Mouse (Mus musculus): ENCODE data around the gene Akt1s1. TPM values are rescaled to one million over a fixed set of nuclear protein-coding genes. Genes with fewer than 3 reads are reported as not detected.
A peak's percentile ranks its signal among the peaks of the same experiment; 100 is the strongest.
"Not testable (repeated sequence)": the region's sequence is repeated elsewhere in the genome, so short reads cannot be mapped to it uniquely, and the experiment has no call there.

Akt1s1 gene
- total RNA-seq, 2 experiments from 2014 or later = 73.6 to 75.4 TPM

DNA sequence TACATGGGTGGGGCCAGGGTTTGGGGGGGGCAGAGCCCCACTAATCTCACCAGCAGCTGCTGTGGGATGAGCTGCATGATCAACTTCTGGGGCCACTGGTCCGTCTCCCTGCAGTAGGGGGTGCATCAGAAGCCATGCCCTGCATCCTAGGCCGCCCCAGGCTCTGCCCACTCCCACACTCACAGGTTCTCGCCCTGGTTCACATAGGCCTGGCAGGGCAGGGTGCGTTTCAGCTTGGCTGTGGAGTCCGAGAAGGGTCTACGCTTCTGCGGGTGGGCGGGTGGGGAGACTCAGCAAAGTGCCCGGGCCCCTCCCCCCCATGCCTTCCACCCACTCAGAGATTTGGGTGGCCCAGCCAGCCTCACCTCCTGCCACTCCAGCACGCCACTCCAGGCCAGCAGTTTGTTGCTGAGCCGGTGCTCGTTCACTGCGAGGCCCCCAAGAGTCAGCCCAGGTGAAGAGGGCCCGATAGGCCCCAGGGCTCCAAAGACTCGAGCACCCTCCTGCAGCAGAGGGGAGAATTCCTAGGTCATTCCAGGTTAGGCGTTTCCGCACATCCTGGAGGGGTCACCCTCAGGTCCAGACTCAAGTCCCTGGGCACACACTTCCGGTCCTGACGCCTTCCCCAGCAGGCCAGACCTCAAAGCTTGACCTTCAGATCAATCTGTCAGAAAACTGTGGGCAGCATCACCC, 18.4 kb downstream of the Akt1s1 start:
- intact Hi-C loops (cut with DNase I) = no loop called here
- DNase-seq = no peak

DNA sequence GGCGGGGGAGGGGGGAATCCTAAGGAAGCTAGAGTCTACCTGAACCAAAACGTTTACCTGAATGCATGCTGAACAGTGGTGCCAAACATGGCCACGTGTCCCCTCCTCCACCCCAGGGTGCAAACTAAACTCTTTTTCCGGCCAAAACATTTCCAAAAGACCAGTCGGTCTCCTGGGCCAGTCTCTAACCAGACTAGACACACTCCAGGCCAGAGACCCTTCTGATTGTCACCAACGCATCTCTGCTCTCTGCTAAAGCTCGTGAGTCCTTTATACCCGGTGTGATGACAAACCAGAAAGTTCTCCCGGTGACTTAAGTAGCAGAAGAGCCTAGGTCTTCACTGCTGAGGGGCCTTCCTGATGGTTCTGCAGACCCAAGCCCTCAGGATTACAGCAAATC, 19.0 kb downstream of the Akt1s1 start:
- intact Hi-C loops (cut with DNase I) = loop anchor here (2.0 kb wide), 1 partner anchor 13 kb away; no protein-coding TSS in a partner anchor
- DNase-seq = no peak

GRCm38 (mm10) chr7:44868465-44868864, 19.7 kb downstream of the Akt1s1 start:
- DNase-seq = no peak
- intact Hi-C loops (cut with DNase I) = loop anchor here (2.0 kb wide), 1 partner anchor 14 kb away; no protein-coding TSS in a partner anchor

DNA sequence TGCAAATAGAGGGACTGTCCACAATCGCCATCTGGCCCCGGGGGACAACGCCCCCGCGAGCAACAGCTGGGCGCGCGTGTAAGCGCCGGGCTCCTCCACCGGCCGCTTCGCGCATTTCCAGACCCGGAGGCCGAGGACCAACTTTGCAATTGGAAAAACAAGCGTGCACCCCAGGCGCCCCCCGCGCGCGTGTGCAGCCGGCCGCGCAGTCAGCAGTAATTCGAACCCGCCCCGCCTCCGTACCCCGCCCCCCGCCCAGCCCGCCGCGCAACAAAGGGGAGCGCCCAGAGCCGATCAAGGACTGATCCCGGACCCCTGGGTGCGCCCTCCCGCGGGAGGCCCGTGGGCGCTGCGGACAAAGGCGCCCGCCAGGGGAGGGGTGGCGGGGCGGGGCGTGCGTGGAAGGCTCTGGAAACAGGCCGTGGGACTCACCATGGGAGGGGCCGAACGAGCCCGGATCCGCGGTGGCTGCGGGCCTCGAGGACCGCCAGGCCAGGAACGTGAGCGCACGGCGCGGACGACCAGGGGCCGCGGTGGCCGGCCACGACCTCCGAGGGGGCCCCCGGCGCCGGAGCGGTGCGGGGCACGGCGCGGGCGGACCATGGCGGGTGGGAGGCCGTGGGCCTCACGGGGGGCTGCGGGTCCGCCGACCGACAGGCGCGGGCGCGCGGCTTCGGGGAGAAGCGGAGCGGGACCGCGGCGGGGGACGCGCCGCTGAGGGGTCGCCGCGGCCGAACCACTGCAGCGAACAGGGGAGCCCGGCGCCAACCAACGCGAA, 20.3 kb downstream of the Akt1s1 start:
- peak; percentile 71 to 80 for DNase-seq
- intact Hi-C loops (cut with DNase I) = loop anchor here (2.0 kb wide), 1 partner anchor 14 kb away; no protein-coding TSS in a partner anchor

- intact Hi-C loops (cut with DNase I) = loop anchor here (2.0 kb wide), 1 partner anchor 15 kb away; no protein-coding TSS in a partner anchor
- peak; percentile 85 to 90 for DNase-seq
These were observed 21.1 kb downstream of the Akt1s1 start, which contains the start of gene Ptov1 for GRCm38 (mm10) chr7:44869697-44870528. Gene Ptov1 (minus strand): TSS chr7:44869788.

DNA sequence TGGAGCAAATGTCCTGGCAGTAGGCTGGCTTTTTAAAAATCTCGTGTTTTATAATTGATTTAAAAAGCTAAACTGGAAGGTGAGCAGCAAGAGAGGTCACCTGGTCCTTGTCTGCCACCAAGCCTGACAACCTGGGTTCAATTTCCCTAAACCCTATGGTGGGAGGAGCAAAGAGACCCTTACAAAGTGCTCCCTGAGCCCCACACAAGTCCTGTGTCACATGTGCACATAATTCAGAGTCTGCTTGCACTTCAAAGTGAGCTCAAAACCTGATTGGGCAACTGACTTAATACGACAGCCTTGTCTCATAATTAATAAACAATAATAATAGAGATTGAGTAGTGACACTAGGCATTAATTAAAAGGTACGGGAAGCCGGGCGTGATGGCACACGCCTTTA, 21.8 kb downstream of the Akt1s1 start:
- intact Hi-C loops (cut with DNase I) = no loop called here
- DNase-seq = no peak

DNA sequence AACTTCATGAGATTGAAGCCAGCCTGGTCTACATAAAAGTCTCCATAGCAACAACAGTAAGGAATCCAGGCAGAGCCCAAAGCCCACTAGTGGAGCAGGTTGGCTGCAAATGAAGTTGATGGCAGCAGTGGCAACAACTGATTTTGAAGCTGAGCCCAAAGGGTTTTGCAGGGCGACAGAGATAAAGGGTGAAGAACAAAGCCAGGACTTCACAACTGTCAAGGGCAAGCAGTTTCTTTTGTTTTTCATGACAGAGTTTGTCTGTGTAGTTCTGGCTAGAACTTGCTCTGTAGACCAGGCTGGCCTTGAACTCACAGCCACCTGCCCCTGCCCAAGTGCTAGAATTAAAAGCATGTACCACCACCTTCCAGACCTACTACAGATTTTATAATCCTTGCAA, 22.4 kb downstream of the Akt1s1 start:
- intact Hi-C loops (cut with DNase I) = no loop called here
- no peak for DNase-seq

- DNase-seq; intact Hi-C loops (cut with DNase I): not testable (repeated sequence)
These were observed 23.0 kb downstream of the Akt1s1 start for GRCm38 (mm10) chr7:44871774-44872173.

DNA sequence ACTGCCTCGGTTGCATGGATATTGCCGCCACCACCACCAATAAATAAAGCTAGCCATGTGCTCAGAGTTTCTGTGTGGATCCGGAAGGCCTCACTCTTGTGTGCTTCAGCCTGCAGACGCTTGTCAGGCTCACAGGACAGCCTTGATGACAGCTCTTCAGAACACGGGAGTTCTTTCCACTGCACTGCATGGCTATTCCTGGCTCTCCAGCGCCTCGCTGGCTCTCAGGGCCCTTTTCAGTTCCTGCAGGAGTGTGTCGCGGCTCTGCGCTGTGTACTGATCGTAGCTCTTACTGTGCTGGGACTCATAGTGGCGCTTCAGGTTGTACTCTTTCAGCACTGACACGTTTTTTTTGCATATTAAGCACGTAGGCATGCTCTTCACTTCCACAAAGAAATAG, 29.0 kb downstream of the Akt1s1 start:
- no peak for DNase-seq

GRCm38 (mm10) chr7:44883036-44883435, 34.2 kb downstream of the Akt1s1 start:
- DNase-seq = no peak
- intact Hi-C loops (cut with DNase I) = no loop called here

More for the DNA sequence above, 29.0 kb downstream of the Akt1s1 start:
- intact Hi-C loops (cut with DNase I) = no loop called here

DNA sequence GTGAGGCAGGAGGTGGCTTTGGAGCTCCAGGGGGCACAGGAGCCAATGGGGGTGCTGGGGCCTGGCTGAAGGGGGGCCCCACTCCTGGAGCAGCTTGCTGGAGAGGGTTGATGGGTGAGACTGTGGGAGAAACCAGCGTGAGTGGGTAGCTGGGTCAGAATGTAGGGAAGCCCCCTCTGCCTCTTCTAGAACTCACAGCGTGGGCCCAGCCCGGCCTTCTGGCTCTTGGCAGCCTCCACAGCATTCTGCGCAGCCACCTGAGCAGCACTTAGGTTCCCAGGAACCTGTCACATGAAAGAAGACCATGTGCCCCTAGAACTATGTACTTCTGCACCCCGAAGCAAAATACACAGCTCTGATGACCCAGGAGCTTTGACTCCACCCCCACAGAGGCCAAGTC, 35.8 kb downstream of the Akt1s1 start:
- intact Hi-C loops (cut with DNase I) = no loop called here
- no peak for DNase-seq

DNA sequence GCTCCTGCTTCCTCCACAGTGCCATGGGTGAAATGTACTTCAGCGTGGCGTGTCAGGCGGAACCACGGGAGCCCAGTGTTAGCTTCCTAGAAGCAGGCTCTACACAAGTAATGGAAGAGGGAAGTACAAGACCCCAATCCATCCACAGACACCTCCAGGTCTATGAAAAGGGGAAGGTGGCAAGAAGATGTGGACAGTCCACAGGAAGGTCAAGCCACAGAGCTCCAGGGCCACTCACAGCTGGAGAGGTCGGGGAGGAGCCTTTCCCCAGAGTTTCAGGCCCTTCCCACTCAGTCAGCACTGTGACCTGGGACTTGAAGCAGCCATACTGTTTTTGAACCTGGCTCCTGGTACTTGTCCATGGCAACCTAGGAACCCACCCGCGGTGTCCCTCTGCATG, 38.2 kb downstream of the Akt1s1 start:
- intact Hi-C loops (cut with DNase I) = no loop called here
- no peak for DNase-seq

DNA sequence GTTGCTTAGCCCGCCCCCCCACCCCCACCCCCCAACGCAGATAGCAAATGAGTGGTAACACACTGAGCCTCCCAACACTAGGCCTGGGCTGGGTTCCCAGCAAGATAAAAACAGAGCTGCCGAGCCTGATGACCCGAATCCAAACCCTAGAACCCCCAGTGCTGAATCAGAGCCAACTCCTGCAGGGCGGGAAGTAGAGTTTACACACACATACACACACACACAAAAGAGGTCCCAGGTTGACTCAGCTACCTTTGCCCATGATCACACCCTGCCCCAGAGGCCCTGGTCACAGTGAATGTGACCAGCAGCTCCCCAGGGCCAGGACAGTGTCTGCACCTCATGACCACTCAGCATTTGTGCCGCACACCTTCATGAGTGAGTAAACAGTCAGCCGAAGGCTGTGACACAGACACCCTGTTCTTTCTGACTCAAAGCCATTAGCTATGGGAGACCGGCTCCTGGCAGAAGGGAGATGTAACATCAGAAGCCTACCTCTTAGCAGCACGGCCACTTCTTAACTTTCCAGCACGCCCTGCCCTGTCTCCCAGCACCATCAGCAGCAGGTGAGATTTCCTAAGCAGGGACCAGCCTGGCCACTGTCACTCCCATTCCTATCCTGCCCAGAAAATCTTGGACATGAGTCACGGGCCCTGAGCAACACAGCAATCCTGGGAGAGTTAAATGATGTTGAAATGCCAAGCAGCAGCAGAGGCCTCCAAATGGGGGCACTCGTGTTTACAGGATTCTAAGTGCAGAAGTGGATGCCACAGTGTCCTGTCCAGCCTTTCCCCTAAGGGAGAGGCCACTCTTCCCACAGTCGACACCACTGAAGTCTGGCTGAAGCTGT, 39.7 kb downstream of the Akt1s1 start:
- intact Hi-C loops (cut with DNase I) = no loop called here
- no peak for DNase-seq

DNA sequence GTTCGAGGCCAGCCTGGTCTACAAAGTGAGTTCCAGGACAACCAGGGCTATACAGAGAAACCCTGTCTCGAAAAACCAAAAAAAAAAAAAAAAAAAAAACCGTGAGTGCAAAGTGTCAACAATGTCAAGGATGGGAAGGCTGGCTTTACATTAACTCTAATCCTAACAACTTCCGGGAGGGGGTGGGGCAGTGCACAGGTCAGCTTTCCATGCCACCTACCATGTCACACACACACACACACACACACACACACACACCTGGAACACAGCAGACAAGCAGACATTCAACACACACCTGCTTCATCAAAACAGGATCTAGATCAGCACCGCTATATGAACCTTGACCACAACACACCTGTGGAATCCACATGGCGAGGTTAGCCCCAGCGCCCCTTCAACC, 41.4 kb downstream of the Akt1s1 start:
- no peak for DNase-seq
- intact Hi-C loops (cut with DNase I) = no loop called here

GRCm38 (mm10) chr7:44890737-44891136, 41.9 kb downstream of the Akt1s1 start:
- intact Hi-C loops (cut with DNase I) = no loop called here
- no peak for DNase-seq

GRCm38 (mm10) chr7:44891611-44892010, 42.8 kb downstream of the Akt1s1 start:
- no peak for DNase-seq
- intact Hi-C loops (cut with DNase I) = no loop called here

GRCm38 (mm10) chr7:44892276-44892921, 43.6 kb downstream of the Akt1s1 start, which contains the start of gene Med25:
Gene Med25 (minus strand): TSS chr7:44892712.
- intact Hi-C loops (cut with DNase I) = no loop called here

DNA sequence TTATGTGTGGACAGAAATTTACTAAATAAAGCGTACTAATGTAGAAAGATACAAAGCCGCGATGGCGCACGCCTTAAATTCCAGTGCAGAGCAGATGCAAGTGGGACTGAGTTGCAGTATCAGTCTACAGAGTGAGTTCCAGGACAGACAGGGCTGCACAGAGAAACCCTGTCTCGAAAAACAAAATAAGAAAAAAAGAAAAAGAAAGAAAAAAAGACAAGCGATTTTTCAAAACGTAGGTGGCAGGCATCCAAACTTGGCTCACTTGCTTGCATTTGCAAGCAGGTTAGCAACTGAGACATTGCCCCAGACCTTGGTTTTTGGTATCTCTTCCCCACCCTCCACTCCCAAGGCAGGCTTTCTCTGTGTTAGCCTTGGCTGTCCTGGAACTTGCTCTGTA, 44.4 kb downstream of the Akt1s1 start:
- intact Hi-C loops (cut with DNase I) = no loop called here
- DNase-seq = no peak

More at GRCm38 (mm10) chr7:44892276-44892921, 43.6 kb downstream of the Akt1s1 start, which contains the start of gene Med25:
- peak; percentile 84 to 93 for DNase-seq

- intact Hi-C loops (cut with DNase I) = no loop called here
- no peak for DNase-seq
These were observed 45.4 kb downstream of the Akt1s1 start for GRCm38 (mm10) chr7:44894175-44894574.
